Mouse (Mus musculus) hematopoietic multipotent progenitor cell, adult 10-12 weeks (in vitro differentiated cells): ENCODE data around the gene Npvf. TPM values are rescaled to one million over a fixed set of nuclear protein-coding genes. Genes with fewer than 3 reads are reported as not detected.

Experiments used
- polyA plus RNA-seq: library from polyadenylated mRNA; stranded (reverse); fragments of >175 nt; gene quantifications from 2 replicates; pipeline ENCODE4 v1.2.3, GENCODE M21; 2012; ENCODE audit warnings: low replicate concordance

Gene Npvf
- not detected in 2 replicates for polyA plus RNA-seq

DNA sequence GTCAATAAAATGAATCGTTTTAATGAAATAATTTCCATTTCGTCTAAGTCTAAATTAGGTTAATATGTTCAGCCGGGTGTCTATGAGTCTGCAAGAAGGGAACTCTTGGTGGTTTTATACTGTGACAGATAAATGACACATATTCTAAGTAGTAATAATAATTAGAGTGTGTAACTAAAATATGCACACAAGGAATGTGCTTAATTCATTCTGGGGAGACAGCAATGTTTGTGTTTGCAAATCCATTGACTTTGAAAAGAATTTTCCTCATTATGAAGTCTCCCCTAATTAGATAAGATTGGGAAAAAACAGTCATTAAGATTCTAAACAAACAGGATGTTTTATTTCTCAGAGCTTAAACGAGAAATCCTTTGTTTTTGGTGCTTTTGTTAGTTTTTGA lies at the start of gene Npvf:
Gene Npvf (minus strand): TSS at position 84 of the 400 bp plus-strand sequence.

Other genes starting within 250 kb of the Npvf start
- gene Osbpl3, start 198.2 kb downstream of the Npvf start, polyA plus RNA-seq, result 3.8 and 5.4 TPM in 2 replicates
- gene Cycs, start 87.9 kb downstream of the Npvf start, polyA plus RNA-seq, result 2.6 and 6.8 TPM in 2 replicates
- 0.38 and 0.39 TPM in 2 replicates for gene 4921507P07Rik, start 57.8 kb downstream of the Npvf start, polyA plus RNA-seq